Mouse (Mus musculus): ENCODE data around the gene Rnft2. TPM values are rescaled to one million over a fixed set of nuclear protein-coding genes. Genes with fewer than 3 reads are reported as not detected.

Gene Rnft2
- 2.0 and 2.7 TPM in 2 replicates for polyA plus RNA-seq (2012; rRNA removed)

DNA sequence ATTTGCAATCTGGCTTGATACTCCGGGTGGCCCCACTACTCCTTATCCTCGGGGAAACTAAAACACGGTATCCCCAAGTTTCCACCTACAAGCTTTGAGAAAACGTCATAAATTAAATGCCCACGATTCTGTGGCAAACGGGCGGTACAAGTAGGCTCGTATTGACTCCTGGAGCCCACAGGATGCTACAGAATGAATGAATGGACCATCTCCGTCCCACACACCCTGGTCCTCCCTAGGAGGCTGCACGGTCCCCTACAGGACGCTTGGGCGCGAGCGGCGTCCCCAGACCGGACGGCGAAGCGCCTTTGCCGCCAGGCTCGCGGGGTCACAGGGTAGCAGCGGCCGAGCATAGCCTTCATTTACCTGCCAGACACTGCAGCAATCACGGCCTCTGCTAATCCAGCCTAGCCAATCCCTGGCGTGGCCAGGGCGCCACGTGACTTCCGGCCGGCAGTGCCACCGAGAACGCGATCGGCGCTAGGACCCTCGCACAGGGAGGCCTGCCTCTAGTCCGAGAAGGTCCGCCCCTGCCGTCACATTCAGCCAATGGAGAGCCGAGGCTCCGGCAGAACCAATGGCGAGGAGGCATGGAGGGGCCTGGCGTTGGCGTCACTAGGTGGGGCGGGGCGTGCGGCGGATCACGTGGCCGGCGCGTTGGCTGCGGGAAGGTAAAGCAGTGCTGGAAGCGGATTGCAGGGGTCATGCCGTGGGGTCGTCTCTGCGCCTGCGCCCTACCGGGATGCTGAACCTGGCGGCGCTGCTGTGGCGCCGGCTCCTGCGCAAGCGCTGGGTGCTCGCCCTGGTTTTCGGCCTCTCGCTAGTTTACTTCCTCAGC is at the start of gene Rnft2, which contains the start of gene 2410131K14Rik:
TSS of gene Rnft2 (minus strand) at position 511 of the 838 bp plus-strand sequence.
TSS of gene 2410131K14Rik (plus strand) at position 622 of the 838 bp plus-strand sequence.
- H3K27me3 ChIP-seq (ENCODE audit: control insufficient read depth, insufficient read depth, low read length): no peaks in the 10 kb centered on the region
- H3K27ac ChIP-seq (ENCODE audit: control insufficient read depth, insufficient read depth, low read length): peak within 1 kb of the TSS; percentile 31
- TF ChIP-seq CTCF (IDR thresholded peaks at IDR 0.05; ENCODE audit: borderline replicate concordance, control insufficient read depth, extremely low read depth, insufficient read depth, low read length, poor library complexity) (peak; percentile 58; the same call in 1 of the 2 replicates), POLR2A (IDR thresholded peaks at IDR 0.05; ENCODE audit: control insufficient read depth, extremely low read depth, insufficient read depth, low read length, poor library complexity) (peak; percentile 35; the same call in 1 of the 2 replicates)
- H3K4me1 ChIP-seq (replicated peaks; ENCODE audit: control insufficient read depth, insufficient read depth, low read length): peaks cover 12% of the 10 kb centered on the region
- WGBS: 1% methylated on average over 68 of the region's 68 CpGs
- DNase-seq: peak; percentile 100
- H3K4me3 ChIP-seq (ENCODE audit: control insufficient read depth, insufficient read depth, low read length): peak within 1 kb of the TSS; percentile 60
- no peaks in the 10 kb centered on the region for H3K36me3 ChIP-seq (ENCODE audit: control insufficient read depth, insufficient read depth, low read length)

GRCm38 (mm10) chr5:118294086-118294864 is 49.4 kb upstream of the Rnft2 start:
- TF ChIP-seq POLR2A (IDR thresholded peaks at IDR 0.05; ENCODE audit: control insufficient read depth, extremely low read depth, insufficient read depth, low read length, poor library complexity) (no peak), CTCF (IDR thresholded peaks at IDR 0.05; ENCODE audit: borderline replicate concordance, control insufficient read depth, extremely low read depth, insufficient read depth, low read length, poor library complexity) (no peak)
- Histone ChIP-seq H3K4me1 (replicated peaks; ENCODE audit: control insufficient read depth, insufficient read depth, low read length) (peaks cover 9% of the 10 kb centered on the region), H3K27me3 (ENCODE audit: control insufficient read depth, insufficient read depth, low read length) (no peaks in the 10 kb centered on the region), H3K27ac (ENCODE audit: control insufficient read depth, insufficient read depth, low read length) (no peak overlapping the region), H3K36me3 (ENCODE audit: control insufficient read depth, insufficient read depth, low read length) (no peaks in the 10 kb centered on the region), H3K4me3 (ENCODE audit: control insufficient read depth, insufficient read depth, low read length) (no peak overlapping the region)
- WGBS: 13% methylated on average over 23 of the region's 23 CpGs
- no peak for DNase-seq

DNA sequence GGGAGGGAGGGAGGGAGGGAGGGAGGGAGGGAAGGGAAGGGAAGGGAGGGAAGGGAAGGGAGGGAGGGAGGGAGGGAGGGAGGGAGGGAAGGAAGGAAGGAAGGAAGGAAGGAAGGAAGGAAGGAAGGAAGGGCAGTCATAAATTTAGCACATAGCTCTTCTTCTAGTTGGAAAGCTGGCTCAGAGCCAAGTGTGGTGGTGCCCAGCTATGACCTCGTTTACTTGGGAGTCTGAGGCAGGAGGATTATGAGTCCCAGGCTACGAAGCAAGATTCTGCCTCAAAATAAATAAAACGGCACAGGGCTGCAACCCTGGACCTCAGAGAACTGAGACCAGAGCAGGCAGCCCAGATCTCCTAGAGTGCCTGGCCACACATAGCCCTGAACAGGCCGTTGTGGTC is 47.6 kb upstream of the Rnft2 start:
- no peaks in the 10 kb centered on the region for H3K36me3 ChIP-seq (ENCODE audit: control insufficient read depth, insufficient read depth, low read length)
- H3K27me3 ChIP-seq (ENCODE audit: control insufficient read depth, insufficient read depth, low read length): no peaks in the 10 kb centered on the region
- TF ChIP-seq POLR2A (IDR thresholded peaks at IDR 0.05; ENCODE audit: control insufficient read depth, extremely low read depth, insufficient read depth, low read length, poor library complexity) (no peak), CTCF (IDR thresholded peaks at IDR 0.05; ENCODE audit: borderline replicate concordance, control insufficient read depth, extremely low read depth, insufficient read depth, low read length, poor library complexity) (no peak)
- no peak overlapping the region for H3K4me3 ChIP-seq (ENCODE audit: control insufficient read depth, insufficient read depth, low read length)
- WGBS: 81% methylated on average over 4 of the region's 4 CpGs
- peaks cover 9% of the 10 kb centered on the region for H3K4me1 ChIP-seq (replicated peaks; ENCODE audit: control insufficient read depth, insufficient read depth, low read length)
- no peak for DNase-seq
- H3K27ac ChIP-seq (ENCODE audit: control insufficient read depth, insufficient read depth, low read length): no peak overlapping the region

DNA sequence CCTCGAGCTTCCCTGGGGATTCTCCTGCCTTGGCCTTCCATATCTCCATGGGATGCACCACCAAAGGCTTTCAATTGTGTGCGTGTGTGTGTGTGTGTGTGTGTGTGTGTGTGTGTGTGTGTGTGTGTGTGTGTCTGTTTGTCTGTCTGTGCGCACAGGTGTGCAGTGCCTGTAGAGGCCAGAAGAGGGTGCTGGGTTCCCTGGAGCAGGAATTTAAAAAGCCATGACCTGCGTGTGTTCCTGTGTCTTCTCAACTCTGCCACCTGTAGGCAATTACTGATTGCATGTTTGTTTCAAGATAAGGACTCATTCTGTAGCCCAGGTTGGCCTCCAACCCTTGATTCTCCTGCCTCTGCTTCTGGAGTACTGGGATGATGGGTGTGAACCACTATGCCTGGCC is 46.5 kb upstream of the Rnft2 start:
- Histone ChIP-seq H3K4me1 (replicated peaks; ENCODE audit: control insufficient read depth, insufficient read depth, low read length) (peaks cover 9% of the 10 kb centered on the region), H3K36me3 (ENCODE audit: control insufficient read depth, insufficient read depth, low read length) (no peaks in the 10 kb centered on the region), H3K4me3 (ENCODE audit: control insufficient read depth, insufficient read depth, low read length) (no peak overlapping the region), H3K27me3 (ENCODE audit: control insufficient read depth, insufficient read depth, low read length) (no peaks in the 10 kb centered on the region), H3K27ac (ENCODE audit: control insufficient read depth, insufficient read depth, low read length) (no peak overlapping the region)
- WGBS: 83% methylated on average over 4 of the region's 4 CpGs
- TF ChIP-seq POLR2A (IDR thresholded peaks at IDR 0.05; ENCODE audit: control insufficient read depth, extremely low read depth, insufficient read depth, low read length, poor library complexity): no peak
- no peak for TF ChIP-seq CTCF (IDR thresholded peaks at IDR 0.05; ENCODE audit: borderline replicate concordance, control insufficient read depth, extremely low read depth, insufficient read depth, low read length, poor library complexity)
- DNase-seq: no peak

DNA sequence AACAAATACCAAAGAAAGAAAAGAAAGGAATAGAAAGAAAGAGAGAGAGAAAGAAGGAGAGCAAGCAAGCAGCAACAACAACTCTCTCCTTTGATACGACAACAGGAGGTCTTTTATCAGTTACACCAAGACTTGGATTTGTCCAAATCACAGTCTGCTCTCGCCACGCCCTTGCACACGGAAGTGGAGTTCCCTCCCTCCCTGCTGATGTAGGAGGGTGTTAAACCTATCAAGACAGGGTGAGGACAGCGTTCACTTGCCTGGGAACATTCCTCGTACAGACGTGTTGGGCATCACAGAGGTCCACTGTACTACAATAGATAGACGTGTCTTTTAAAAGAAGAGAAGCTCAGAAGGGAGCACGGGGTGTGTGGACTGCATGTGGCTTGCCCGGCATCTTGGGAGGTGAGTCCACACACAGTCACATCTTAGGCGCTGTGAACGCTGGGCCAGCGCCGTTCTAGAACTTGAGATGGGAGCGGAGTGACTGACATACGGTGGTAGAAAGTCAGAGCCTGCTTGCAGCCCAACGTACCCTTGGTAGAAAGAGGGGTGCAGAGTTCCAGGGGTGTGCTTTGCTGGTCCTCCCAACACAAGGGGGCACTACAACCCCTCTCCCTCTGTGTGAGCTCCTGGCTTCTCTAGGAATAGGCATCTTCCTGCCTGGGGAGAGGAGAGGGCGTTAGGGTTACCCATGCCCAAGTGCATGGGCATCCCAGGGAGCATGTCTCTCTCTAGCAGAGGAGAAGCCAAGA is 33.0 kb upstream of the Rnft2 start:
- Histone ChIP-seq H3K4me1 (replicated peaks; ENCODE audit: control insufficient read depth, insufficient read depth, low read length) (no peaks in the 10 kb centered on the region), H3K36me3 (ENCODE audit: control insufficient read depth, insufficient read depth, low read length) (no peaks in the 10 kb centered on the region), H3K4me3 (ENCODE audit: control insufficient read depth, insufficient read depth, low read length) (no peak overlapping the region), H3K27me3 (ENCODE audit: control insufficient read depth, insufficient read depth, low read length) (no peaks in the 10 kb centered on the region; the same call in 1 of the 2 replicates), H3K27ac (ENCODE audit: control insufficient read depth, insufficient read depth, low read length) (no peak overlapping the region)
- 94% methylated on average over 18 of the region's 18 CpGs for WGBS
- TF ChIP-seq POLR2A (IDR thresholded peaks at IDR 0.05; ENCODE audit: control insufficient read depth, extremely low read depth, insufficient read depth, low read length, poor library complexity): no peak
- TF ChIP-seq CTCF (IDR thresholded peaks at IDR 0.05; ENCODE audit: borderline replicate concordance, control insufficient read depth, extremely low read depth, insufficient read depth, low read length, poor library complexity): no peak
- no peak for DNase-seq

GRCm38 (mm10) chr5:118276711-118277110 is 31.8 kb upstream of the Rnft2 start:
- no peaks in the 10 kb centered on the region for H3K36me3 ChIP-seq (ENCODE audit: control insufficient read depth, insufficient read depth, low read length)
- H3K4me3 ChIP-seq (ENCODE audit: control insufficient read depth, insufficient read depth, low read length): no peak overlapping the region
- H3K27ac ChIP-seq (ENCODE audit: control insufficient read depth, insufficient read depth, low read length): no peak overlapping the region
- no peak for DNase-seq
- H3K27me3 ChIP-seq (ENCODE audit: control insufficient read depth, insufficient read depth, low read length): no peaks in the 10 kb centered on the region; the same call in 1 of the 2 replicates
- 75% methylated on average over 8 of the region's 8 CpGs for WGBS
- H3K4me1 ChIP-seq (replicated peaks; ENCODE audit: control insufficient read depth, insufficient read depth, low read length): peaks cover 10% of the 10 kb centered on the region
- TF ChIP-seq POLR2A (IDR thresholded peaks at IDR 0.05; ENCODE audit: control insufficient read depth, extremely low read depth, insufficient read depth, low read length, poor library complexity) (no peak), CTCF (IDR thresholded peaks at IDR 0.05; ENCODE audit: borderline replicate concordance, control insufficient read depth, extremely low read depth, insufficient read depth, low read length, poor library complexity) (no peak)
